Mouse (Mus musculus) hindbrain, embryonic 13.5 days (tissue): ENCODE data around the gene Mapk1ip1. TPM values are rescaled to one million over a fixed set of nuclear protein-coding genes. Genes with fewer than 3 reads are reported as not detected.

Source experiments
- ATAC-seq: fragments of 200-750 bp; cut with Nextera tagmentation; 2 replicates; pipeline ENCODE4 v1.8.0; 2017; ENCODE audit warnings: moderate TSS enrichment; ENCODE audit not compliant: low FRiP score
- H3K27ac ChIP-seq: fragments of 300-500 bp; sonication (generic); 2 replicates; pipeline ENCODE4 v1.5.1; 2015; ENCODE audit warnings: inconsistent platforms, mild to moderate bottlenecking, moderate library complexity
- H3K27me3 ChIP-seq: fragments of 300-500 bp; sonication (generic); 2 replicates; pipeline ENCODE4 v1.6.1; 2015; ENCODE audit warnings: mild to moderate bottlenecking, inconsistent platforms
- H3K36me3 ChIP-seq: fragments of 300-500 bp; sonication (generic); 2 replicates; pipeline ENCODE4 v1.6.1; 2015; ENCODE audit warnings: mild to moderate bottlenecking, inconsistent platforms
- H3K4me1 ChIP-seq: fragments of 300-500 bp; sonication (generic); replicated peaks from 2 replicates; pipeline ENCODE4 v1.6.1; 2015; ENCODE audit warnings: inconsistent platforms
- H3K4me2 ChIP-seq: fragments of 300-500 bp; sonication (generic); 2 replicates; pipeline ENCODE4 v1.6.1; 2015; ENCODE audit warnings: inconsistent platforms, mild to moderate bottlenecking, moderate library complexity
- H3K4me3 ChIP-seq: fragments of 300-500 bp; sonication (generic); 2 replicates; pipeline ENCODE4 v1.5.1; 2015; ENCODE audit warnings: mild to moderate bottlenecking, inconsistent platforms
- H3K9ac ChIP-seq: fragments of 300-500 bp; sonication (generic); 2 replicates; pipeline ENCODE4 v1.6.1; 2015; ENCODE audit warnings: mild to moderate bottlenecking, inconsistent platforms
- H3K9me3 ChIP-seq: fragments of 300-500 bp; sonication (generic); 2 replicates; pipeline ENCODE4 v1.6.1; 2016; ENCODE audit warnings: inconsistent platforms
- WGBS: fragments of 180-500 bp; shearing (Covaris S2); methylation state at CpG from one replicate; pipeline ENCODE4 v1.1.7; 2015; 5-methylcytosine and 5-hydroxymethylcytosine counted together
- polyA plus RNA-seq: library from polyadenylated mRNA; unstranded; fragments of >200 nt; fragmentation: Nextera tagmentation; extraction: Ambion mirVana; gene quantifications from 2 replicates; pipeline ENCODE4 v1.2.1, GENCODE M21; 2015

Mapk1ip1 gene
- polyA plus RNA-seq, 1 experiment from 2014 or later = 30.8 TPM

DNA sequence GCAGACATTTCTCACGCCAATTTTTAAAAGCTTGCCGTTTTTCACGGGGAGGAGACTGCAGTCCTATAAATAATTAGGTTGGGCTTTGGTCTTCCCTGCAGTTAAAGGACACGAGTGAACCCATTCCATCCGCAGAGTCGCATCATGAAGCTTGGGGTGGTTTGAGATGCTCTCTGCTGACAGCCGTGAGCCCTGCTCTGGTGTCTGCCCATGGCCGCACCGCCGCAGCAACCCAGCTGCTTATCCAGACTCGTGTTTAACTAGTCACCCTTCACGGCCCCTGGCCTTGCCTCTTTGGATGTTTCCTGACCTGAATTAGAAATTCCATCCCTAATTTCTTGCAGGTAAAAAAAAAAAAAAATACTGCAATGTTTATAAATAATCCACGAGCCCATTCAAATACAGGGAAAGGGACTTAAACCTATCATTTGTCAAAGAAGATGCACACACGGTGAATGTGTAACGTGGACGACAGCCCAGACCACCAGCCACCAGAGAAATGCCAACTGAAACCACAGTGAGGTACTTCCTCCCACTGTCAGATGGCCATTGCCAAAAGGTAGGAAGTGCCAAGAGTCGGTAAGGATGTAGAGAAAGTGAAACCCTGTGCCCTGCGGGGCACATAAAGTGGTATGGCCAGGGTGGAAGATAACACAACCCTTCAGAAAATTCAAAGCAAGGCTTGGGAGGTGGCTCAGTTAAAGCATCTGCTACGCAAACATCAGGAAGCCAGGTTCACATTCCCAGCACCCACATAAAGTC is 20.9 kb downstream of the Mapk1ip1 start:
- Histone ChIP-seq H3K4me2 (no peak overlapping the region), H3K4me3 (no peak overlapping the region), H3K27me3 (no peaks in the 10 kb centered on the region), H3K27ac (no peak overlapping the region), H3K36me3 (no peaks in the 10 kb centered on the region), H3K9me3 (no peaks in the 10 kb centered on the region), H3K9ac (no peak overlapping the region), H3K4me1 (no peaks in the 10 kb centered on the region)
- 86% methylated on average over 19 of the region's 19 CpGs for WGBS
- ATAC-seq = no peak

DNA sequence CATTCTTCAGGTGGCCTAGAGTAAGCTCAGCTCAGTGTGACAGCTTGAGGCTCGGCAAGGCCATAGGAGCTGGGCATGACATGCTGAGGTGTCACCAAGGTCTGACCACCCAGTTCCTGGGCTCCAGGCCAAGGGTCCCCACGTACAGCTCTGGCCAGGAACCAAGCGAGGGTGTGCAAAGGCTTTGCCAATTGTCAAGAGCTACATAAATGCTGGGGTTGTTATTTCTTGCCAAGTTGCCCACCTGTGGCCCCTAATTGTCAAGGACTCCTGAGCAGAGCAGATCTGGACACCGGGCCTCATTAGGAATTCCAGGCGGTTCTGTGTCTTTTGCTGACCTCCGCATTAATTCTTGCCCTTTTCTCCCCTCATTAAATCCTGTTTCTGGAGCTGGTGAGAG is 21.6 kb downstream of the Mapk1ip1 start:
- no peak for ATAC-seq
- Histone ChIP-seq H3K9ac (no peak overlapping the region), H3K4me3 (no peak overlapping the region), H3K27ac (no peak overlapping the region), H3K4me2 (no peak overlapping the region), H3K36me3 (no peaks in the 10 kb centered on the region), H3K4me1 (no peaks in the 10 kb centered on the region), H3K27me3 (no peaks in the 10 kb centered on the region), H3K9me3 (no peaks in the 10 kb centered on the region)
- 83% methylated on average over 6 of the region's 6 CpGs for WGBS

DNA sequence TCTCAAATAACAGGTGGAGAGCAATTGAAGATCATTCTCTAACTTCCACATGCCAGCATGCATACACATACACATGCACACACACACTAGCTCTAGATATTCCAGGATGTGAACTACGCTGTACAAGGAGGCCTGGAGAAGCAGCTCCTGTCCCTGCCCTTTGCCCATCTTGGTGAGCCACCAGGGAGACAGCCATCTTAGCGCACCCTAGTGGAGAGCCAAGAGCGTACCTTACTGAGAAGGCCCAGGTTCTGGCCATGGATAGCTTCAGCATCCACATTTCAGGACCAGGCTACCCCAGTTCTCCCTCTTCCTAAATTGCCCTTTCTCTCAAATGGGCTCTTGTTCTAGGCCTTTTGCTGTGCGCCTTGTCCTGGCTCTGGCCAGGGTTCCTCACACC is 27.8 kb downstream of the Mapk1ip1 start:
- H3K4me2 ChIP-seq = no peak overlapping the region
- H3K9ac ChIP-seq = no peak overlapping the region
- no peak overlapping the region for H3K4me3 ChIP-seq
- ATAC-seq = no peak
- H3K4me1 ChIP-seq = peaks cover 13% of the 10 kb centered on the region
- no peaks in the 10 kb centered on the region for H3K27me3 ChIP-seq
- 63% methylated on average over 4 of the region's 4 CpGs for WGBS
- no peaks in the 10 kb centered on the region for H3K9me3 ChIP-seq
- no peaks in the 10 kb centered on the region for H3K36me3 ChIP-seq
- no peak overlapping the region for H3K27ac ChIP-seq

GRCm38 (mm10) chr7:138813213-138813875 is 32.7 kb downstream of the Mapk1ip1 start:
- Histone ChIP-seq H3K9me3 (no peaks in the 10 kb centered on the region), H3K4me3 (no peak overlapping the region), H3K27me3 (no peaks in the 10 kb centered on the region), H3K4me2 (no peak overlapping the region), H3K36me3 (no peaks in the 10 kb centered on the region), H3K4me1 (peaks cover 18% of the 10 kb centered on the region), H3K9ac (0 out of 2 replicates have a peak overlapping the region, but pooled peaks have one; percentile 6), H3K27ac (peak overlapping the region; percentile 79)
- no peak for ATAC-seq
- WGBS = 61% methylated on average over 11 of the region's 11 CpGs

GRCm38 (mm10) chr7:138807146-138807545 is 38.9 kb downstream of the Mapk1ip1 start:
- no peak for ATAC-seq
- Histone ChIP-seq H3K4me2 (no peak overlapping the region), H3K36me3 (no peaks in the 10 kb centered on the region), H3K27ac (no peak overlapping the region), H3K27me3 (no peaks in the 10 kb centered on the region), H3K9ac (no peak overlapping the region), H3K9me3 (peaks cover 12% of the 10 kb centered on the region; the same call in 1 of the 2 replicates), H3K4me1 (no peaks in the 10 kb centered on the region), H3K4me3 (no peak overlapping the region)
- WGBS = 79% methylated on average over 3 of the region's 3 CpGs

- Histone ChIP-seq H3K27ac (no peak overlapping the region), H3K4me1 (no peaks in the 10 kb centered on the region), H3K9ac (no peak overlapping the region), H3K36me3 (no peaks in the 10 kb centered on the region), H3K4me2 (no peak overlapping the region), H3K27me3 (no peaks in the 10 kb centered on the region), H3K9me3 (peaks cover 12% of the 10 kb centered on the region; the same call in 1 of the 2 replicates), H3K4me3 (no peak overlapping the region)
- WGBS = 57% methylated on average over 4 of the region's 4 CpGs
- no peak for ATAC-seq
Measured at GRCm38 (mm10) chr7:138803386-138803785, 42.7 kb downstream of the Mapk1ip1 start.

GRCm38 (mm10) chr7:138788109-138788508 is 58.0 kb downstream of the Mapk1ip1 start:
- H3K4me1 ChIP-seq = no peaks in the 10 kb centered on the region
- no peak overlapping the region for H3K4me3 ChIP-seq
- no peaks in the 10 kb centered on the region for H3K36me3 ChIP-seq
- no peaks in the 10 kb centered on the region for H3K9me3 ChIP-seq
- WGBS = 83% methylated on average over 5 of the region's 5 CpGs
- H3K9ac ChIP-seq = no peak overlapping the region
- H3K27ac ChIP-seq = no peak overlapping the region
- ATAC-seq = no peak
- no peak overlapping the region for H3K4me2 ChIP-seq
- no peaks in the 10 kb centered on the region for H3K27me3 ChIP-seq

Other genes with a start within 250 kb of the Mapk1ip1 start
- 76.0 and 82.5 TPM in 2 replicates for gene Ppp2r2d, start 194 bp downstream of the Mapk1ip1 start, polyA plus RNA-seq
- 89.9 and 92.0 TPM in 2 replicates for gene Bnip3, start 63.2 kb upstream of the Mapk1ip1 start, polyA plus RNA-seq
- gene Jakmip3, start 94.5 kb upstream of the Mapk1ip1 start, polyA plus RNA-seq = 4.3 and 5.1 TPM in 2 replicates
- 265 and 280 TPM in 2 replicates for gene Dpysl4, start 239.7 kb upstream of the Mapk1ip1 start, polyA plus RNA-seq